Comparison of ENCODE assay signal across 20 mouse cellular contexts in genomic region chr11:19851022-19851615, GRCm38 (mm10).
DNase-seq lines count a peak whose midpoint lies in the region; ATAC-seq lines count a peak whose summit lies in the region.
"Had no signal": no experiment of that assay in that cellular context is flagged by ENCODE, and none has a peak within 500 bp of the region (broad histone marks: within the 10 kb centered on the region; RNA-seq: fewer than 3 reads in every experiment).

No protein-coding gene starts in this region.

- intact Hi-C loops in left cerebral cortex, postnatal 25 days (cut with DNase I), result no loop called here

- H3K4me2 ChIP-seq in embryonic facial prominence, embryonic 15.5 days (replicated peaks), result no peak overlapping the region
- no peak overlapping the region for H3K4me2 ChIP-seq in liver, embryonic 13.5 days
- H3K4me2 ChIP-seq in liver, embryonic 11.5 days, result no peak overlapping the region
- no peak overlapping the region for H3K4me2 ChIP-seq in neural tube, embryonic 15.5 days
- H3K4me2 ChIP-seq: hindbrain, embryonic 12.5 days; lung, embryonic 14.5 days; neural tube, embryonic 12.5 days had no signal

- H3K9ac ChIP-seq in embryonic facial prominence, embryonic 15.5 days, result no peak overlapping the region
- no peak overlapping the region for H3K9ac ChIP-seq in liver, embryonic 13.5 days
- no peak overlapping the region for H3K9ac ChIP-seq in liver, embryonic 11.5 days (ENCODE audit: low read depth, low read length)
- H3K9ac ChIP-seq in neural tube, embryonic 15.5 days (replicated peaks), result no peak overlapping the region
- H3K9ac ChIP-seq: forebrain, postnatal 0 days; hindbrain, embryonic 12.5 days; lung, embryonic 14.5 days; neural tube, embryonic 12.5 days had no signal

- H3K4me3 ChIP-seq in embryonic facial prominence, embryonic 15.5 days (replicated peaks), result no peak overlapping the region
- no peak overlapping the region for H3K4me3 ChIP-seq in embryonic facial prominence, embryonic 10.5 days
- no peak overlapping the region for H3K4me3 ChIP-seq in liver, embryonic 13.5 days (replicated peaks)
- no peak overlapping the region for H3K4me3 ChIP-seq in liver, embryonic 11.5 days (ENCODE audit: low read depth, low read length)
- no peak overlapping the region for H3K4me3 ChIP-seq in neural tube, embryonic 15.5 days (replicated peaks)
- H3K4me3 ChIP-seq: heart, adult 2 months; hindbrain, embryonic 12.5 days; left cerebral cortex, adult 2 months; megakaryocyte, embryonic 14.5 days; neural tube, embryonic 12.5 days had no signal

- no peak for DNase-seq in embryonic facial prominence, embryonic 10.5 days (ENCODE audit: low spot score)
- DNase-seq in liver, embryonic 13.5 days, result no peak
- DNase-seq in liver, embryonic 11.5 days (ENCODE audit: low spot score), result no peak
- peak; percentile 28 for DNase-seq in brain, adult 2 months (ENCODE audit: low read depth, low spot score)
- no peak for DNase-seq in left cerebral cortex, postnatal 25 days (ENCODE audit: low spot score in 2 of 2)
- DNase-seq: adrenal gland, postnatal 14 days; cerebellum, adult 9-10 months; forebrain, postnatal 0 days; gastrocnemius, postnatal 25 days; heart, adult 2 months; lung, embryonic 14.5 days; midbrain, embryonic 14.5 days; thymus, postnatal 25 days had no signal

- no peaks in the 10 kb centered on the region for H3K36me3 ChIP-seq in embryonic facial prominence, embryonic 15.5 days
- no peaks in the 10 kb centered on the region for H3K36me3 ChIP-seq in embryonic facial prominence, embryonic 10.5 days (replicated peaks)
- H3K36me3 ChIP-seq in liver, embryonic 13.5 days, result no peaks in the 10 kb centered on the region
- H3K36me3 ChIP-seq in liver, embryonic 11.5 days (ENCODE audit: control insufficient read depth, insufficient read depth, low read length), result no peaks in the 10 kb centered on the region
- no peaks in the 10 kb centered on the region for H3K36me3 ChIP-seq in neural tube, embryonic 15.5 days
- H3K36me3 ChIP-seq: hindbrain, embryonic 12.5 days; neural tube, embryonic 12.5 days had no signal

- 15% methylated on average over 6 of the region's 6 CpGs for WGBS in embryonic facial prominence, embryonic 15.5 days
- WGBS in embryonic facial prominence, embryonic 10.5 days, result 37% methylated on average over 6 of the region's 6 CpGs
- WGBS in liver, embryonic 13.5 days (ENCODE audit: insufficient replicate concordance), result 25% methylated on average over 6 of the region's 6 CpGs
- 29% methylated on average over 6 of the region's 6 CpGs for WGBS in liver, embryonic 11.5 days
- WGBS in neural tube, embryonic 15.5 days, result 47% methylated on average over 6 of the region's 6 CpGs

- peak overlapping the region; percentile 28; the same call in 1 of the 2 replicates for H3K27ac ChIP-seq in embryonic facial prominence, embryonic 15.5 days (replicated peaks)
- H3K27ac ChIP-seq in embryonic facial prominence, embryonic 10.5 days (replicated peaks), result no peak overlapping the region
- H3K27ac ChIP-seq in liver, embryonic 13.5 days, result peak overlapping the region; percentile 55
- no peak overlapping the region for H3K27ac ChIP-seq in liver, embryonic 11.5 days (ENCODE audit: low read depth, low read length)
- H3K27ac ChIP-seq in neural tube, embryonic 15.5 days (replicated peaks), result no peak overlapping the region
- H3K27ac ChIP-seq: heart, adult 2 months; hindbrain, embryonic 12.5 days; left cerebral cortex, adult 2 months; neural tube, embryonic 12.5 days had no signal

- no peaks in the 10 kb centered on the region for H3K27me3 ChIP-seq in embryonic facial prominence, embryonic 15.5 days
- no peaks in the 10 kb centered on the region for H3K27me3 ChIP-seq in embryonic facial prominence, embryonic 10.5 days (replicated peaks; ENCODE audit: low read depth, poor library complexity, severe bottlenecking)
- no peaks in the 10 kb centered on the region for H3K27me3 ChIP-seq in liver, embryonic 13.5 days
- H3K27me3 ChIP-seq in liver, embryonic 11.5 days (replicated peaks; ENCODE audit: control insufficient read depth, insufficient read depth, low read length), result no peaks in the 10 kb centered on the region
- no peaks in the 10 kb centered on the region for H3K27me3 ChIP-seq in neural tube, embryonic 15.5 days (replicated peaks)
- H3K27me3 ChIP-seq: hindbrain, embryonic 12.5 days; neural tube, embryonic 12.5 days had no signal

- ATAC-seq in embryonic facial prominence, embryonic 15.5 days (ENCODE audit: insufficient number of reproducible peaks, low FRiP score, low TSS enrichment, low read depth), result no peak
- peak; percentile 29; the same call in 1 of the 2 replicates for ATAC-seq in liver, embryonic 13.5 days (ENCODE audit: low read depth)
- ATAC-seq in liver, embryonic 11.5 days (replicated peaks; ENCODE audit: low FRiP score), result no peak
- no peak for ATAC-seq in neural tube, embryonic 15.5 days (ENCODE audit: low FRiP score)
- ATAC-seq: forebrain, postnatal 0 days; intestine, postnatal 0 days had no signal

- peaks cover 25% of the 10 kb centered on the region; the same call in 1 of the 2 replicates for H3K4me1 ChIP-seq in embryonic facial prominence, embryonic 15.5 days
- peaks cover 23% of the 10 kb centered on the region for H3K4me1 ChIP-seq in embryonic facial prominence, embryonic 10.5 days
- H3K4me1 ChIP-seq in liver, embryonic 13.5 days (replicated peaks), result peaks cover 7% of the 10 kb centered on the region; the same call in 1 of the 2 replicates
- no peaks in the 10 kb centered on the region for H3K4me1 ChIP-seq in liver, embryonic 11.5 days (replicated peaks; ENCODE audit: control insufficient read depth, insufficient read depth, low read length)
- H3K4me1 ChIP-seq in neural tube, embryonic 15.5 days, result no peaks in the 10 kb centered on the region
- H3K4me1 ChIP-seq: hindbrain, embryonic 12.5 days; megakaryocyte, embryonic 14.5 days; neural tube, embryonic 12.5 days had no signal

- H3K9me3 ChIP-seq in embryonic facial prominence, embryonic 15.5 days (replicated peaks), result no peaks in the 10 kb centered on the region
- H3K9me3 ChIP-seq in embryonic facial prominence, embryonic 10.5 days, result no peaks in the 10 kb centered on the region
- H3K9me3 ChIP-seq in liver, embryonic 13.5 days (replicated peaks), result no peaks in the 10 kb centered on the region
- H3K9me3 ChIP-seq in liver, embryonic 11.5 days (ENCODE audit: control insufficient read depth, low read length), result no peaks in the 10 kb centered on the region
- no peaks in the 10 kb centered on the region for H3K9me3 ChIP-seq in neural tube, embryonic 15.5 days (replicated peaks)
- H3K9me3 ChIP-seq: hindbrain, embryonic 12.5 days; neural tube, embryonic 12.5 days had no signal

Comparison
In these comparisons a context has a peak if more than half of its experiments do, and no peak if none do; other contexts are left out.
1. H3K27ac ChIP-seq: peak in embryonic facial prominence, embryonic 15.5 days (single experiment) and liver, embryonic 13.5 days (single experiment); none in embryonic facial prominence, embryonic 10.5 days (single experiment), liver, embryonic 11.5 days (single experiment) and neural tube, embryonic 15.5 days (single experiment).